Mouse (Mus musculus) myocyte (in vitro differentiated cells): ENCODE data around the gene Tnfaip1. TPM values are rescaled to one million over a fixed set of nuclear protein-coding genes. Genes with fewer than 3 reads are reported as not detected.
"Not testable (repeated sequence)": the region's sequence is repeated elsewhere in the genome, so short reads cannot be mapped to it uniquely, and the experiment has no call there.

Source experiments
- H3K27me3 ChIP-seq: one replicate; pipeline ENCODE4 v1.6.1; 2011; ENCODE audit not compliant: control insufficient read depth, insufficient read depth, insufficient read length
- H3K36me3 ChIP-seq: one replicate; pipeline ENCODE4 v1.6.1; 2011; ENCODE audit not compliant: control insufficient read depth, insufficient read depth
- H3K4me2 ChIP-seq: one replicate; pipeline ENCODE4 v1.6.1; 2011; ENCODE audit warnings: low read depth, control low read depth
- H3K4me3 ChIP-seq: one replicate; pipeline ENCODE4 v1.5.1; 2011; ENCODE audit warnings: mild to moderate bottlenecking, control low read depth, moderate library complexity
- H3K79me2 ChIP-seq: one replicate; pipeline ENCODE4 v1.6.1; 2011; ENCODE audit not compliant: control insufficient read depth, insufficient read depth
- H3ac ChIP-seq: one replicate; pipeline ENCODE4 v1.6.1; 2011; ENCODE audit not compliant: control insufficient read depth, insufficient read length
- CEBPB ChIP-seq: IDR thresholded peaks from 2 replicates; pipeline ENCODE4 v1.6.1; 2011; ENCODE audit warnings: mild to moderate bottlenecking, moderate library complexity; ENCODE audit not compliant: poor library complexity, insufficient read depth, severe bottlenecking
- E2F4 ChIP-seq: IDR thresholded peaks from one replicate; pipeline ENCODE4 v1.6.1; 2011; ENCODE audit warnings: mild to moderate bottlenecking, control low read depth, moderate library complexity; ENCODE audit not compliant: insufficient read depth
- MAX ChIP-seq: IDR thresholded peaks from one replicate; pipeline ENCODE4 v1.6.1; 2011; ENCODE audit warnings: low read depth, mild to moderate bottlenecking, control low read depth
- MYOD1 ChIP-seq, 3 experiments: IDR thresholded peaks; one replicate each; pipeline ENCODE4 v1.6.1; 2011; ENCODE audit warnings: control low read depth in 2 of 3, low read depth in 2 of 3, mild to moderate bottlenecking in 2 of 3, moderate library complexity in 1 of 3; ENCODE audit not compliant: insufficient read length in 2 of 3, control insufficient read depth in 1 of 3
- MYOG ChIP-seq, 3 experiments: IDR thresholded peaks; one replicate each; pipeline ENCODE4 v1.6.1; 2011; ENCODE audit warnings: control low read depth in 2 of 3, low read depth in 2 of 3, mild to moderate bottlenecking in 2 of 3; ENCODE audit not compliant: insufficient read length in 2 of 3, control insufficient read depth in 1 of 3, insufficient read depth in 1 of 3
- POLR2A ChIP-seq: IDR thresholded peaks from one replicate; pipeline ENCODE4 v1.6.1; 2011; ENCODE audit warnings: low read depth, mild to moderate bottlenecking, control low read depth, moderate library complexity; ENCODE audit not compliant: insufficient read length
- POLR2AphosphoS2 ChIP-seq: IDR thresholded peaks from one replicate; pipeline ENCODE4 v1.6.1; 2011; ENCODE audit warnings: low read depth, control low read depth; ENCODE audit not compliant: insufficient read length
- REST ChIP-seq: IDR thresholded peaks from one replicate; pipeline ENCODE4 v1.6.1; 2011; ENCODE audit warnings: mild to moderate bottlenecking, control low read depth, moderate library complexity; ENCODE audit not compliant: insufficient read depth, insufficient read length
- SRF ChIP-seq: IDR thresholded peaks from one replicate; pipeline ENCODE4 v1.6.1; 2011; ENCODE audit warnings: low read depth; ENCODE audit not compliant: control insufficient read depth, insufficient read length
- TCF12 ChIP-seq: IDR thresholded peaks from one replicate; pipeline ENCODE4 v1.6.1; 2011; ENCODE audit warnings: mild to moderate bottlenecking, control low read depth; ENCODE audit not compliant: poor library complexity, insufficient read depth, severe bottlenecking
- TCF3 ChIP-seq: IDR thresholded peaks from one replicate; pipeline ENCODE4 v1.6.1; 2011; ENCODE audit warnings: low read depth, control low read depth; ENCODE audit not compliant: insufficient read length
- USF1 ChIP-seq: IDR thresholded peaks from one replicate; pipeline ENCODE4 v1.6.1; 2011; ENCODE audit warnings: low read depth, mild to moderate bottlenecking, control low read depth, moderate library complexity
- polyA plus RNA-seq: library from polyadenylated mRNA; unstranded; fragments of >200 nt; fragmentation: generic; extraction: Trizol; gene quantifications from one replicate; pipeline ENCODE4 v1.2.1, GENCODE M21; 2012; ENCODE audit warnings: missing spikeins

Gene Tnfaip1
- polyA plus RNA-seq = 59.3 TPM

DNA sequence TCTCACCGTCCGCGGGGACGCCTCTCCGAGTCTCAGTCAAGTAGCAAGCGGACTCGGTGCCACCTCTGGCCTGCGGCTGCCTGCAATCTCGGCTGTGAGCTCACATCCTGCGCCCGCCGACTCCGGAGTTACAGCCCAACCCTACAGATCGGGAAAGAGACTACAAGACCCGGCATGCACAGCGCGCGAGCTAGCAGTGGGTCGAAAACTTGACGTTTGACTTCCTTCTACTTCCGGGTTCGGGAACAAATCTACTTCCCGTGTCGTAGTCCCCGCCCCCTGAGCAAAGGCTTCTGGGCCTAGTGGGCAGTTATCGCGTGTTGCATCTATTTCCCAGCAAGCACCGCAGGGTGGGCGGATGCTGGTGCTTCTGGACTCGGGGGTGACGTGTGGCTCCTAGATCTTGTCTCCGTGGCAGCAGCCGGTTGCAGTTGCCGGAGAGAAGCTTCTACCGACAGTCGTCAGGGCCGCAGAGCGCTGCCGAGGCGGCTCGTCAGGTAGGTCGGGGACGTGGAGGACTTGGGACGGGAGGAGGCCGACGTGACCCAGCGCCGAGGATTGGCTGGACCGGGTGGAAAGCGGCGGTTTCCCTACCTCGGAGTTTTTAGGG, at the start of gene Tnfaip1, which contains the start of gene Ift20:
Tnfaip1 (minus strand) TSS at position 253 of the 610 bp plus-strand sequence.
Ift20 (plus strand) TSS at position 282 of the 610 bp plus-strand sequence.
- TF ChIP-seq MYOG (IDR thresholded peaks at IDR 0.05; ENCODE audit: control insufficient read depth in 1 of 3, insufficient read depth in 1 of 3, insufficient read length in 2 of 3, low read depth in 2 of 3) (no peak), REST (no peak), E2F4 (no peak), SRF (peak; percentile 12), TCF12 (no peak), POLR2A (peak; percentile 76), TCF3 (no peak), POLR2AphosphoS2 (peak; percentile 87), CEBPB (no peak), USF1 (no peak), MYOD1 (IDR thresholded peaks at IDR 0.05; ENCODE audit: control insufficient read depth in 1 of 3, insufficient read length in 2 of 3, low read depth in 2 of 3) (no peak), MAX (peak; percentile 65)
- peaks cover 16% of the 10 kb centered on the region for H3K36me3 ChIP-seq
- H3ac ChIP-seq = peak within 1 kb of the TSS; percentile 59
- no peaks in the 10 kb centered on the region for H3K27me3 ChIP-seq
- peak within 1 kb of the TSS; percentile 90 for H3K4me2 ChIP-seq
- peak within 1 kb of the TSS; percentile 96 for H3K4me3 ChIP-seq
- peaks cover 78% of the 10 kb centered on the region for H3K79me2 ChIP-seq

DNA sequence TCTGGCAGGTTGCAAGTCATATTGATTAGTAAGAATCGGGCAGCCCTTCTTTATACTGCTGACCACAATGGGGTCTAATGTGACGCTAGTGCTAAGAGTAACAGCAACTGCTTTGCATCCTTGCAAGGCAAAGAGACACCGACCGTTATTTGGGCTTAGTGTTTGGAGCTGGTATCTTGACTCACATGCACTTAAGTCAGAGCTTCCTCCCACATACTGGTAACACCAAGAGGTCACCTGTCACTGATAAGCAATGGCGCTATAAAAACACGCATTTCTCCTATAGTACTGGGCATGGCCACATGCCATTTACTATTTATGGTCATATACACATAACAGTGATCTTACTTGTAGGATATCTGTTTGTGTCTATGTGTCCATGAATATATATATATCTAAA, 46.7 kb upstream of the Tnfaip1 start:
- no peak overlapping the region for H3K4me2 ChIP-seq
- no peaks in the 10 kb centered on the region for H3K27me3 ChIP-seq
- TF ChIP-seq POLR2AphosphoS2 = no peak
- no peak for TF ChIP-seq USF1
- no peak for TF ChIP-seq MAX
- TF ChIP-seq SRF = no peak
- no peak for TF ChIP-seq TCF3
- no peak for TF ChIP-seq MYOG (IDR thresholded peaks at IDR 0.05; ENCODE audit: control insufficient read depth in 1 of 3, insufficient read depth in 1 of 3, insufficient read length in 2 of 3, low read depth in 2 of 3)
- no peaks in the 10 kb centered on the region for H3K79me2 ChIP-seq
- peaks cover 18% of the 10 kb centered on the region for H3K36me3 ChIP-seq
- H3K4me3 ChIP-seq = no peak overlapping the region
- no peak overlapping the region for H3ac ChIP-seq

DNA sequence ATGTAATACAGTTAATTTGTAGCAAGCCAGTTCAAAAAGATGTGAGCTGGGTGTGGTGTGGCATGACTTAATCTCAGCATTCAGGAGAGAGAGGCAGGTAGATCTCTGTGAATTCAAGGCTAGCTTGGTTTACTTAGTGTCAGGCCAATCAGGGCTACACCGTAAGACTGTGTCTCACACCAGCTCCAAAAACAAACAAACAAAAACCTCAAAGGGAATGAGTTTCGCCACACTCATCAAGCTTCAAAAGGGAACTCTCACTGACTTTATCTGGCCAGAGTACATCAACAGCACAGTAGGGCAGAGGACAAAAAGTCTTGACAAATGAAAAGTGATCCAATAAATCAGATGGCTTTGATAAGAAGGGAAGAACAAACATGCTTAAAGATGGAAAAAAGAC, 38.8 kb upstream of the Tnfaip1 start:
- no peak overlapping the region for H3K4me2 ChIP-seq
- H3K4me3 ChIP-seq = no peak overlapping the region
- no peak overlapping the region for H3ac ChIP-seq
- no peak for TF ChIP-seq MYOD1 (IDR thresholded peaks at IDR 0.05; ENCODE audit: control insufficient read depth in 1 of 3, insufficient read length in 2 of 3, low read depth in 2 of 3)
- no peak for TF ChIP-seq REST
- TF ChIP-seq SRF = no peak
- TF ChIP-seq POLR2A = no peak
- no peak for TF ChIP-seq USF1
- no peak for TF ChIP-seq MYOG (IDR thresholded peaks at IDR 0.05; ENCODE audit: control insufficient read depth in 1 of 3, insufficient read depth in 1 of 3, insufficient read length in 2 of 3, low read depth in 2 of 3)
- TF ChIP-seq TCF12 = no peak
- no peak for TF ChIP-seq CEBPB
- TF ChIP-seq E2F4 = no peak
- no peak for TF ChIP-seq POLR2AphosphoS2
- TF ChIP-seq MAX = no peak
- TF ChIP-seq TCF3 = no peak
- H3K36me3 ChIP-seq = peaks cover 23% of the 10 kb centered on the region
- H3K27me3 ChIP-seq = no peaks in the 10 kb centered on the region
- no peaks in the 10 kb centered on the region for H3K79me2 ChIP-seq

DNA sequence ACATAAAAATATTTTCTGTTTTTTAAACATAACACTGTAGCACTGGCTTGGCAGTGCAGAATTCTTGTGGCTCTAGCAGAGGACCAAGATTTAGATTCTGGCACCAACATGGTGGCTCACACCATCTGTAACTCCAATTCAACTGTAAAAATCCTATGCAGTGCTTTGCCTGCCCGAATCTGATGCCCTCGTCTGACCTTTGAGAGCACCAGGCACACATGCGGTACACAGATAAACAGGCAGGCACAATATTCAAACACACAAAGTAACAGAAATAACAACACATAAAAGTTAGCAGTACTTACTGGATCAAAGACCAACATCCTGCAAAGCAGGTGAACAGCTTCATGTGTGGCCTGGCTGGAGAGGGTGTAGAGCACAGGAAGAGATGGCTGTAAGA, 38.4 kb upstream of the Tnfaip1 start:
- TF ChIP-seq TCF3 (no peak), TCF12 (no peak), MAX (no peak), SRF (no peak), MYOG (IDR thresholded peaks at IDR 0.05; ENCODE audit: control insufficient read depth in 1 of 3, insufficient read depth in 1 of 3, insufficient read length in 2 of 3, low read depth in 2 of 3) (no peak), POLR2AphosphoS2 (no peak), USF1 (no peak), POLR2A (no peak), REST (no peak), E2F4 (no peak), MYOD1 (IDR thresholded peaks at IDR 0.05; ENCODE audit: control insufficient read depth in 1 of 3, insufficient read length in 2 of 3, low read depth in 2 of 3) (no peak), CEBPB (no peak)
- Histone ChIP-seq H3K36me3 (peaks cover 23% of the 10 kb centered on the region), H3ac (no peak overlapping the region), H3K4me2 (no peak overlapping the region), H3K27me3 (no peaks in the 10 kb centered on the region), H3K79me2 (no peaks in the 10 kb centered on the region), H3K4me3 (no peak overlapping the region)

DNA sequence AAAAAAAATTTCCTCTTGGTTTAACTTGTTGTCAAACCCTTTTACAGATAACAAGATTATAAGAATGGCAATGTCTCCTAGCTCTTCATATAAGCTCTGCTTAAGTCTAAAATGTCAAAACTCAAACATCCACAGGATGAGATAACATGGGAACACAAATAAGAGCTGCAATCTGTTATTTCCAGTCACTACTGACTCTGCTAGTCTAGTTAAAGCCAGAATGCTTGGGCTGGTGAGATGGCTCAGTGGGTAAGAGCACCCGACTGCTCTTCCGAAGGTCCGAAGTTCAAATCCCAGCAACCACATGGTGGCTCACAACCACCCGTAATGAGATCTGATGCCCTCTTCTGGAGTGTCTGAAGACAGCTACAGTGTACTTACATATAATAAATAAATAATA, 37.9 kb upstream of the Tnfaip1 start:
- H3K79me2 ChIP-seq, H3ac ChIP-seq, H3K4me2 ChIP-seq, H3K4me3 ChIP-seq, H3K27me3 ChIP-seq: not testable (repeated sequence)
- H3K36me3 ChIP-seq = peaks cover 23% of the 10 kb centered on the region
